Mouse (Mus musculus): Measurements from ENCODE around the gene Strc. TPM values are rescaled to one million over a fixed set of nuclear protein-coding genes. Genes with fewer than 3 reads are reported as not detected.

Gene Strc
- total RNA-seq, 2 experiments from 2014 or later: 0.29 TPM; not detected in 1

GRCm38 (mm10) chr2:121358381-121358780 lies 28.6 kb downstream of the Strc start:
- intact Hi-C loops (cut with DNase I): loop anchor here (5.0 kb wide), 1 partner anchor 61 kb away; no protein-coding TSS in a partner anchor

GRCm38 (mm10) chr2:121357961-121358360 lies 29.0 kb downstream of the Strc start:
- intact Hi-C loops (cut with DNase I): loop anchor here (5.0 kb wide), 1 partner anchor 61 kb away; no protein-coding TSS in a partner anchor
- no peak for DNase-seq (ENCODE audit: low spot score in 2 of 2)

More at GRCm38 (mm10) chr2:121358381-121358780, 28.6 kb downstream of the Strc start:
- peak; percentile 83 to 85 for DNase-seq (ENCODE audit: low spot score in 2 of 2)

GRCm38 (mm10) chr2:121357494-121357893 lies 29.5 kb downstream of the Strc start, which contains the start of gene Ckmt1:
TSS of gene Ckmt1 (plus strand) at chr2:121357714.
- intact Hi-C loops (cut with DNase I): loop anchor here (5.0 kb wide), 1 partner anchor 60 kb away; no protein-coding TSS in a partner anchor
- DNase-seq (ENCODE audit: low spot score in 2 of 2): no peak

- peak; percentile 98 to 99 for DNase-seq (ENCODE audit: low spot score in 2 of 2)
- intact Hi-C loops (cut with DNase I): loop anchor here (5.0 kb wide), 1 partner anchor 58 kb away; no protein-coding TSS in a partner anchor
Measured at GRCm38 (mm10) chr2:121354820-121355592, 32.0 kb downstream of the Strc start, which contains the start of gene Ppip5k1. TSS of gene Ppip5k1 (minus strand) at chr2:121355396.

GRCm38 (mm10) chr2:121354378-121354777 lies 32.6 kb downstream of the Strc start:
- intact Hi-C loops (cut with DNase I): no loop called here
- no peak for DNase-seq (ENCODE audit: low spot score in 2 of 2)

- no peak for DNase-seq (ENCODE audit: low spot score in 2 of 2)
Measured at GRCm38 (mm10) chr2:121353156-121353555, 33.8 kb downstream of the Strc start.

GRCm38 (mm10) chr2:121339057-121339456 lies 47.9 kb downstream of the Strc start:
- no peak for DNase-seq (ENCODE audit: low spot score in 2 of 2)
- intact Hi-C loops (cut with DNase I): no loop called here

More at GRCm38 (mm10) chr2:121353156-121353555, 33.8 kb downstream of the Strc start:
- intact Hi-C loops (cut with DNase I): no loop called here

GRCm38 (mm10) chr2:121329492-121329891 lies 57.5 kb downstream of the Strc start:
- intact Hi-C loops (cut with DNase I): no loop called here
- no peak for DNase-seq (ENCODE audit: low spot score in 2 of 2)

- no peak for DNase-seq (ENCODE audit: low spot score in 2 of 2)
- intact Hi-C loops (cut with DNase I): no loop called here
Measured at GRCm38 (mm10) chr2:121323693-121324470, 63.1 kb downstream of the Strc start.

GRCm38 (mm10) chr2:121323041-121323440 lies 63.9 kb downstream of the Strc start:
- DNase-seq (ENCODE audit: low spot score in 2 of 2): no peak
- intact Hi-C loops (cut with DNase I): no loop called here

- no peak for DNase-seq (ENCODE audit: low spot score in 2 of 2)
- intact Hi-C loops (cut with DNase I): no loop called here
Measured at GRCm38 (mm10) chr2:121316278-121316677, 70.7 kb downstream of the Strc start.

Other genes with a start within 250 kb of the Strc start
- 10 to 100 TPM; 13.7 to 20.1 TPM for gene Adal, start 246.7 kb downstream of the Strc start, total RNA-seq (2021)
- gene Lcmt2, start 246.5 kb downstream of the Strc start, total RNA-seq (2021): 1 to 10 TPM; 8.1 to 8.5 TPM
- 10 to 100 TPM; 38.0 to 38.1 TPM for gene Tubgcp4, start 216.5 kb downstream of the Strc start, total RNA-seq (2021)
- gene Zscan29, start 216.0 kb downstream of the Strc start, total RNA-seq (2021): 1 to 10 TPM; 6.1 to 6.3 TPM
- gene Trp53bp1, start 115.8 kb downstream of the Strc start, total RNA-seq (2021): 100 to 1,000 TPM; 136 to 152 TPM
- gene Map1a, start 97.6 kb downstream of the Strc start, total RNA-seq (2021): 100 to 1,000 TPM; 489 to 493 TPM
- gene Ppip5k1, start 31.8 kb downstream of the Strc start, total RNA-seq (2021): 10 to 100 TPM; 83.7 to 90.9 TPM
- 100 to 1,000 TPM; 399 to 404 TPM for gene Ckmt1, start 29.5 kb downstream of the Strc start, total RNA-seq (2021)
- 100 to 1,000 TPM; 197 to 222 TPM for gene Pdia3, start 26.6 kb upstream of the Strc start, total RNA-seq (2021)
- 1 to 10 TPM; 4.7 to 4.8 TPM for gene Catsper2, start 26.6 kb upstream of the Strc start, total RNA-seq (2021)
- not detected for gene Ell3, start 57.1 kb upstream of the Strc start, total RNA-seq (2021)
- 100 to 1,000 TPM; 168 to 172 TPM for gene Serf2, start 62.0 kb upstream of the Strc start, total RNA-seq (2021)
- gene Hypk, start 66.1 kb upstream of the Strc start, total RNA-seq (2021): 10 to 100 TPM; 14.9 to 18.8 TPM
- gene Serinc4, start 69.6 kb upstream of the Strc start, total RNA-seq (2021): under 1 TPM; 0.70 to 0.82 TPM
- gene Mfap1b, start 86.9 kb upstream of the Strc start, total RNA-seq (2021): 10 to 100 TPM; 40.3 to 41.8 TPM
- gene Mfap1a, start 119.5 kb upstream of the Strc start, total RNA-seq (2021): 10 to 100 TPM; 31.9 to 37.9 TPM
- 1 to 10 TPM; 4.1 to 4.7 TPM for gene Wdr76, start 119.6 kb upstream of the Strc start, total RNA-seq (2021)

All from left cerebral cortex, postnatal 14 days (tissue).